Mouse (Mus musculus): ENCODE data around the gene Prg2. TPM values are rescaled to one million over a fixed set of nuclear protein-coding genes. Genes with fewer than 3 reads are reported as not detected.

Gene Prg2
- polyA plus RNA-seq, 1 experiment from 2014 or later = 0.48 TPM

Other genes with a start within 250 kb of the Prg2 start
- 22.2 and 25.4 TPM in 2 replicates for gene Ypel4, start 246.4 kb upstream of the Prg2 start, polyA plus RNA-seq (2015; fragmentation: Nextera tagmentation; extraction: Ambion mirVana)
- 5.2 and 7.0 TPM in 2 replicates for gene Gm19426, start 236.8 kb upstream of the Prg2 start, polyA plus RNA-seq (2015; fragmentation: Nextera tagmentation; extraction: Ambion mirVana)
- gene Serping1, start 205.0 kb upstream of the Prg2 start, polyA plus RNA-seq (2015; fragmentation: Nextera tagmentation; extraction: Ambion mirVana) = 34.6 and 39.4 TPM in 2 replicates
- gene Ube2l6, start 181.6 kb upstream of the Prg2 start, polyA plus RNA-seq (2015; fragmentation: Nextera tagmentation; extraction: Ambion mirVana) = 16.8 and 17.6 TPM in 2 replicates
- gene Smtnl1, start 157.8 kb upstream of the Prg2 start, polyA plus RNA-seq (2015; fragmentation: Nextera tagmentation; extraction: Ambion mirVana) = not detected in 2 replicates
- gene Timm10, start 153.5 kb upstream of the Prg2 start, polyA plus RNA-seq (2015; fragmentation: Nextera tagmentation; extraction: Ambion mirVana) = 59.2 and 61.9 TPM in 2 replicates
- 2.5 and 3.3 TPM in 2 replicates for gene Slc43a1, start 141.6 kb upstream of the Prg2 start, polyA plus RNA-seq (2015; fragmentation: Nextera tagmentation; extraction: Ambion mirVana)
- 2.0 and 3.1 TPM in 2 replicates for gene Rtn4rl2, start 93.8 kb upstream of the Prg2 start, polyA plus RNA-seq (2015; fragmentation: Nextera tagmentation; extraction: Ambion mirVana)
- gene Slc43a3, start 43.9 kb upstream of the Prg2 start, polyA plus RNA-seq (2015; fragmentation: Nextera tagmentation; extraction: Ambion mirVana) = 6.1 and 7.0 TPM in 2 replicates
- not detected in 2 replicates for gene Prg3, start 7.8 kb downstream of the Prg2 start, polyA plus RNA-seq (2015; fragmentation: Nextera tagmentation; extraction: Ambion mirVana)
- gene Ssrp1, start 56.8 kb downstream of the Prg2 start, polyA plus RNA-seq (2015; fragmentation: Nextera tagmentation; extraction: Ambion mirVana) = 190 and 199 TPM in 2 replicates
- 19.3 and 20.3 TPM in 2 replicates for gene P2rx3, start 57.0 kb downstream of the Prg2 start, polyA plus RNA-seq (2015; fragmentation: Nextera tagmentation; extraction: Ambion mirVana)
- 27.2 and 30.2 TPM in 2 replicates for gene Tnks1bp1, start 67.6 kb downstream of the Prg2 start, polyA plus RNA-seq (2015; fragmentation: Nextera tagmentation; extraction: Ambion mirVana)
- 31.7 and 39.0 TPM in 2 replicates for gene Aplnr, start 155.8 kb downstream of the Prg2 start, polyA plus RNA-seq (2015; fragmentation: Nextera tagmentation; extraction: Ambion mirVana)
- 6.9 and 7.7 TPM in 2 replicates for gene Lrrc55, start 216.7 kb downstream of the Prg2 start, polyA plus RNA-seq (2015; fragmentation: Nextera tagmentation; extraction: Ambion mirVana)